Mouse (Mus musculus): ENCODE data around the gene Slc34a2.

The Slc34a2 gene

GRCm38 (mm10) chr5:53031346-53031745 lies 6.5 kb upstream of the Slc34a2 start:
- no peak for DNase-seq

GRCm38 (mm10) chr5:53042034-53042748 lies 4.3 kb downstream of the Slc34a2 start:
- DNase-seq: no peak

- DNase-seq: no peak
These were observed 5.0 kb downstream of the Slc34a2 start for GRCm38 (mm10) chr5:53042771-53043371.

GRCm38 (mm10) chr5:53043716-53044115 lies 5.8 kb downstream of the Slc34a2 start:
- DNase-seq: no peak

- DNase-seq: no peak
These were observed 10.1 kb downstream of the Slc34a2 start for GRCm38 (mm10) chr5:53047951-53048350.

GRCm38 (mm10) chr5:53048599-53048998 lies 10.7 kb downstream of the Slc34a2 start:
- DNase-seq: no peak

GRCm38 (mm10) chr5:53049046-53049445 lies 11.2 kb downstream of the Slc34a2 start:
- DNase-seq: peak; percentile 26

GRCm38 (mm10) chr5:53050963-53051362 lies 13.1 kb downstream of the Slc34a2 start:
- peak; percentile 27 for DNase-seq

GRCm38 (mm10) chr5:53053246-53053645 lies 15.4 kb downstream of the Slc34a2 start:
- DNase-seq: no peak

GRCm38 (mm10) chr5:53061532-53062130 lies 23.8 kb downstream of the Slc34a2 start:
- DNase-seq: no peak

- DNase-seq: no peak
These were observed 36.7 kb downstream of the Slc34a2 start for GRCm38 (mm10) chr5:53074553-53074952.

- DNase-seq: no peak
These were observed 40.6 kb downstream of the Slc34a2 start for GRCm38 (mm10) chr5:53078453-53078852.

- no peak for DNase-seq
These were observed 49.6 kb downstream of the Slc34a2 start for GRCm38 (mm10) chr5:53087452-53087851.

- no peak for DNase-seq
These were observed 53.5 kb downstream of the Slc34a2 start for GRCm38 (mm10) chr5:53091331-53091730.

GRCm38 (mm10) chr5:53101848-53102473 lies 64.1 kb downstream of the Slc34a2 start:
- DNase-seq: no peak

- peak; percentile 45 for DNase-seq
These were observed 66.4 kb downstream of the Slc34a2 start for GRCm38 (mm10) chr5:53104177-53104855.

GRCm38 (mm10) chr5:53105716-53106115 lies 67.8 kb downstream of the Slc34a2 start:
- peak; percentile 70 for DNase-seq

- DNase-seq: no peak
These were observed 68.2 kb downstream of the Slc34a2 start for GRCm38 (mm10) chr5:53106125-53106524.

- no peak for DNase-seq
These were observed 68.8 kb downstream of the Slc34a2 start for GRCm38 (mm10) chr5:53106731-53107130.

- no peak for DNase-seq
These were observed 70.1 kb downstream of the Slc34a2 start for GRCm38 (mm10) chr5:53108026-53108425.

- no peak for DNase-seq
These were observed 70.8 kb downstream of the Slc34a2 start for GRCm38 (mm10) chr5:53108668-53109067.

- DNase-seq: no peak
These were observed 72.3 kb downstream of the Slc34a2 start for GRCm38 (mm10) chr5:53110225-53110624.

GRCm38 (mm10) chr5:53111036-53111435 lies 73.2 kb downstream of the Slc34a2 start:
- DNase-seq: no peak

Data from retina, postnatal 1 day (tissue).